Mouse (Mus musculus) brain, embryonic 14.5 days (tissue): ENCODE data around the gene Rcor2.

Experiments used
- CTCF ChIP-seq: fragments of 200-500 bp; IDR thresholded peaks from 2 replicates; pipeline ENCODE4 v1.5.1; 2012; ENCODE audit warnings: inconsistent platforms, mild to moderate bottlenecking, moderate library complexity, borderline replicate concordance; ENCODE audit not compliant: insufficient read depth, insufficient read length; ENCODE audit errors: extremely low read depth
- POLR2A ChIP-seq: fragments of 200-500 bp; IDR thresholded peaks from 2 replicates; pipeline ENCODE4 v1.6.1; 2012; ENCODE audit warnings: mild to moderate bottlenecking, inconsistent platforms, borderline replicate concordance; ENCODE audit not compliant: poor library complexity, insufficient read depth, insufficient read length, severe bottlenecking; ENCODE audit errors: extremely low read depth

DNA sequence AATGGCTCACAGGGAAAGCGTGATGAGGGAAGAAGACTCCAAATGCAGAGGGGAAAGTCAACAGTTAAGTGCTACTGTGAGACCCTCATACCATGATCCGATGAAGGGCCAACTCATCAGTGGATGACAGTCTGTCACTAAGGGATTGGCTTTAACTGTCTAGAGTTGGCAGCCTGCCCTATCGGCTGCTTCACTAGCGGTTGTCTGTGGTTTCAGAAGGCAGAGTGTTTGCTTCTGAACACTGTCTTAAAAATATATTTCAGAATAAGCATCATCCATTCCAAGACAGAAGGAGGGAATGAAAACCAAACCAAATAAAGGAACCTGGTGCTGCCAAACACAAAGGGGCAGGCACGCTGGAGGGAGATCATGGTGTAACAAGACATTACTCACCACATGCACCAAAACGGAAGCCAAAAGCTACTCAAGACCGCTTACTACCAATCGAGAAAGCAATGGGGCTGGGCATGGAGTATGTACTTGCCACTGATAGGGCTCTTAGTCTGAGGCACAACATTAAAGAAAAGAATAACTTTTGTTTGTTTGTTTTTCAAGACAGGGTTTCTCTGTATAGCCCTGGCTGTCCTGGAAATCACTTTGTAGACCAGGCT is 48.0 kb downstream of the Rcor2 start:
- TF ChIP-seq CTCF (no peak), POLR2A (no peak)
